Mouse (Mus musculus) testis, postnatal 10 days (tissue): ENCODE data around the gene Cbl.
A peak's percentile ranks its signal among the peaks of the same experiment; 100 is the strongest.

Experiments
- DNase-seq: peaks from one replicate; pipeline ENCODE4 v3.0.0; 2021; ENCODE audit warnings: low spot score

Cbl gene

DNA sequence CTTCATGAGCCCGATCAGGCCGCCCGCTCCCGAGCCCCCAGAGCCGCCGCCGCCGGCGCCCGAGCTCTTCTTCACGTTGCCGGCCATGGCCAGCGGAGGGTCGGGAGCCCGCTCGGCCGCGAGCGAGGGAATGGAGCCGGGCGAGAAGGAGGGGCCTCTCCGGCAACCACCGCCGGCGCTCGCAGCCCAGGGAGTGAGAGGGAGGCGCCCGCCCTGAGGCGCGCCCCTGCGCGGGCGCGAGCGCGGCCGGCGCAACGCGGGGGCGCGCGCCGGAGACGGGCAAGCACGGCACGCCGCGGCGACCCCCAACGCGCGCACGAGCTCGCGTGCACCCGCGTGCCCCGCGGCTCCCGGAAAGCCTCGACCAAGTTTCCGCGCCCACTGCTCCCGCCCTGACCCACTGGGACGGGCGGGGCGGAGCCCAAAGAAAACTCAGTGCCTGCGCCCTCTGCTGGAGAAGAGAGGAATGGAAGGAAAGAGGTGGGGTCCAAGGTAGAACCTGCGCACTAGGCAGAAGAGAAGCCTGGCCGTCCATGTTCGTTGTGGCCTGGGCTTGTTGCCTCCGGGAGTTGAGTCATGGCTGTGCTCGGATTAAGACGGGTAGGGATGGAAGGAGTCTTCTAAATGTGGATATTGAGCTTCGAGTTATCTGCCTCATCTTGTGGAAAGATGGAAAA, at the start of gene Cbl:
Cbl (minus strand) TSS at position 248 of the 677 bp plus-strand sequence.
- peak; percentile 98 for DNase-seq

DNA sequence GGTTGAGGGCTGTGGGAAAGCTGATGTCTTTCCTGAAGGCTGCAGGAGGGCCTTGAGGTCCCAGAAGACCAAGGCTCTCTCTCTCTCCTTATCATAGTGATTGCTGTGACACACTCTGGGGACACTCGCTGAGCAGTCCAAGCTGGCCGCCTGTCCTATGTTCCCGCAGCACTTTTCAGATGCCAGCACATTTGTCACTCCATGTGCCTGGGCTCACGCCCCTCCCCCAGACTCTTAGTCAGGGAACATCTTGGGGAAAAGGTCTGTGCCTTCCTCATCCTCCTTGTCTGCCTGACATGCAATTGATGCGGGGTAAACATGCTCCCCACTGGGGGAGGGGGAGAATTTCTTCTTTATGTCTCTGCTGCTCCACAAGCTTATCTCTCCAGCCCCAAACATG, 49.3 kb upstream of the Cbl start:
- DNase-seq = no peak

DNA sequence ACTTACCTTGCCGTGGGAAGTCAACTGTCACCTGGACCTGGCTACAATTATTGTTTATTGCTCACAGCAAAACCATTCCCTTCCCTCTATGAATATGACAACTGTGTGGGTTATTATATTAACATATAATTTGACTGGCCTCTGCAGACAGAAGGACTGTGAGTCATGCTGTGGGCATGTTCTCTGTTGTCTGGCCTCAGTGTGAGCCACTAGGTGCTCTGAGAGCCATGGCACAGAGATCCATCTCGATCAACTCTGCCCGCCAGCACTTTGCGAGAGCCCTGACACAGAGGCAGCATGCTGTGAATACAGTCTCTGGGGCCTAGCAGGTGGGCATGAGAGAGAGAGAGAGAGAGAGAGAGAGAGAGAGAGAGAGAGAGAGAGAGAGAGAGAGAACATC, 36.1 kb upstream of the Cbl start:
- no peak for DNase-seq

DNA sequence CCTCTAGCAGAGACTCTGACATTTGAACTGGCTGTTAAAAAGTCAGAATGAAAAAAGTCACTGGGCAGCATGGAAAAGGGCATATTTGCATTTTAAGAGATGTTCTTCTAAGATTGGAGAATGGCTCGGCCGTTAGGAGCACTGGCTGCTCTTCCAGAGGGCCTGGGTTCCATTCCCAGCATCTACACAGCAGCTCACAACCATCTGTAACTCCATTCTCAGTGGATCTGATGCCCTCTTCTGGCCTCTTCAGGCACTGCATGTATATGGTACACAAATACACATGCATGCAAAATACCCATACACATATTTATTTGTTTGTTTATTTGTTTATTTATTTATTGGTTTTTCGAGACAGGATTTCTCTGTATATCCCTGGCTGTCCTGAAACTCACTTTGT, 35.2 kb upstream of the Cbl start:
- DNase-seq = no peak

DNA sequence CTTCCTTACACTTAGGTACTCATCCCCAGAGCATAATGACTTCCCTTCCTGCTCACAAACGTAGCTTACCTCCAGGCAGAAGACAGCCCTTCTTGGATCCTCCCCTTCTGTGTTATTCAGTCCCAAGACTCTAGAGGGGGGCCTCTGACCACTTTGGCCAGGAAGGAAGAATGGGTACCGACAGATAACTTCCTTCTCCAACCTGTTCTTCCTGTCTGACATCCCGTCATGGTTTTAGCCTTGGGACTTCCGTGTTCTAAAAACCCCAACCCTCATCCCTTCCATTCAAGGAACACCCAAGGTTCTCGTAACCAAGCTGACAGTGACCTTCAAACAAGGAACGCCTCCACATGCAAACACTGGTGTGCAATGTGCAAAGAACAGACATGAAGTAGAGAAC, 34.6 kb upstream of the Cbl start, which contains the start of gene Nlrx1:
Nlrx1 (minus strand) TSS at position 168 of the 400 bp plus-strand sequence.
- DNase-seq = no peak

DNA sequence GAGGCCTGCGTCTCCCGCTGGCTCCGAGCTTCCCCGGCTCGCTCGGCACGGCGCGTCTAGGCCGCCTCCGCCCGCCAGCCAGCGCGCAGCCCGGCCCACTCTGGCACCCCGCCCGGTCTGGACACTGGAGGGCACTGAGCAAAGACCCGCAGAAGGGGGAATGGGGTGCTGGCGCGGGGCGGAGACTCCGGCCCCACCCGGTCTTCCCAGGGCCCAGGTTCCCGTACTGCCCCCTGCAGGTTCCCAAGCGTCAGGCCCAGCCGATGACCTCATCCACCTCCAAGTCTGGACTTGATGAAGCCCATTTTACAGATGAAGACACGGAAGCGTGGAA, 34.1 kb upstream of the Cbl start:
- DNase-seq = peak; percentile 97

DNA sequence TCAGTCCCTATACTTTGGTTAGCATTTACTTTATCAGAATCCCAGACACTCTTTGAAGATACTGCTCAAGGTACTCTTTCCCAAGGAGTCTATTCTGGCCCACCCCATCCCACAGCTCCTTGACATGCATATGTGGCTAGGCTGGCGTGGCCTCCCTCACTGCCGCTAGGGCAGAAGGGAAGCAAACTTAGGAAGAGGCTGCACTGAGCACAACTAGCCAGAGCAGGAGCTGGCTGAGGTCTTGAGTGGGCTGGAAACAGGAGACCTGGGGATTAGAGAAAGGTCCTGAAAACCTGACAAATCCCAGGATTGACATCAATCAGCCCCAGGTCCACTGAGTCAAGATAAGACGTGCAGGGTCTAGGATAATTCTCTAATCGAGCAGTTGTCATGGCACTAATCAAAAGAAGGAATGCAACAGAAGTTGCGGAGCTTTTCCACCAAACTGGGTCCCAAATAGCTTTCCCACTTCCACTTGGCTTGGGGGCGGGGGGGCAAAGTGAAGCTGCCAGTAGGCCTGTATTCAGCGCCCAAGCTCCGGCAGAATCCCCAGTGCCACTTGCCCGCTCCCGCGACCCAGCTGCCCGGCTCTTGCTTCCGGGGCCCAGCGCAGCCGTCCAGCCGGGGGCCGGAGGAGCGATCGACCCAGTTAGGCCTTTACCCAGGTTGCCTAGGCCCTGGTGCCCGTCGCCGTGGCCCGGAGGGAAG, 33.6 kb upstream of the Cbl start:
- no peak for DNase-seq

DNA sequence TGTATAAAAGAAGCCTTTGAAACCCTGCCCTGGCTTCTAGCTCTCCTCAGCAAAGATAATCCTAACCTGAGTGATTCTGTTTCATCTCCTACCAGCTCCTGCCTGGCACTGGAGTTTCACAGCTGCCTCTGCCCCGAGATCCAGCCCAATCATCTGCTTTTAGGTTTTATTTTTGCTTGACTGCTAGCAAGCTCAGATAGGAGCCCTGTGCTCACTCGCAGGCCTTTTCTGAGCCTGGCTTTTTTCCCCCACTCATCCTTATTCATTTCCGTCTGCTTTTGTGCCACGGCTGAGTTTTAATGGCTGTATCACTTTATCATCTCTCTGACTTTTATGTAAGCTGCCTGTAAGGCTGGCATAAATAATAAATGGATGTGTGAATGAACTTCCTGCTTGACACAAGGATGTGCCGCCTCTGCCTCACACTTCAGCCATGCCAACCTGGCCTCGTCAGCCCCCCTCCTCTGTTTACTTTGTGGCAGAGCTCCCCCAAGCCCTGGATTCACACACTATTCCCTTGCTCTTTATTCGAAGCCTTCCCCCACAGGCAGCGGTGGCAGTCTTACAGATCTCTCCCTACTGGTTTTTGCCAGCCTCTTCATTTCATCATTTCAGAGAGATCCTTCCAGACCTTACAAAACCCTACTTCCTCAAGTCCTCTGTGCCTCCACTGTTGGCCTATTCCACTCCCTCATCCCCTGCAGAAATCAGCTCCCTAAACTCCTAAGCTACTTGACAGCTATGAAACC, 32.8 kb upstream of the Cbl start:
- no peak for DNase-seq

DNA sequence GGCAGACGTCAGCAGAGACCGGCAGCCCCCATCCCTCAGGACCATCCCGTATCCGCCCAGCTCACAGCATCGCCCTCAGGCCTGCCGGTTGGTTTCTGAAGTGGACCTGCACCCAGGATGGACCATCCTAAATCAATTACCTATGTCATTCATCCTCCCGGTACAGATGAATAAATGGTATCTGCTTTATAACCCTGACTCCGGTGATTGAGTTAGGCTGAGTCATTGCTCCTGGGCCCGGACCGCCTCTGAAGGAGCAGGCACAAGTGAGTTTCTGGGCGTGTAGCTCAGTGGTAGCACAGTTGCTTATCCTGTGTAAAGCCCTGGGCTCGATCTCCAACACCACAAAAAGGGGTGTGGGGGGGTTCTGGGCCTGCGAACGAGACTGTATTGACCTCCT, 27.5 kb upstream of the Cbl start:
- DNase-seq = no peak

DNA sequence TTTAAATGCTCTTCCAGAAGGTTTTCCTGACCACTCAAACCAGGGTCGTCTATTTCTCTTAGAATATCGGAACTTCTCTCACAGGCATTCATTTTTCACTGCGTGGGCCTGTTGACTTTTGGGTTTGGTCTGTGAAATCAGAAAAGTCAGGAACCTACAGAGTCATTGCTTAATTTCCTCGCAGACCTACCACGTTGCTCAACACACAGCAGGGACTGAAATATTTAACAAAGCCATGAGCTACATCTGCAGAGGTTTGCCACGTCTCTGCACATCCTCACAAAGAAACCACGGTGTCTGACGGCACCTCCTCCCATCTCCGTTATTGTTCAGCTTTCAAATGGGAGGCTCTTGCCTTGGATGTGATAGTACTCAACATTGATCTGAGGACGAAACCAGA, 25.2 kb upstream of the Cbl start:
- DNase-seq = no peak

DNA sequence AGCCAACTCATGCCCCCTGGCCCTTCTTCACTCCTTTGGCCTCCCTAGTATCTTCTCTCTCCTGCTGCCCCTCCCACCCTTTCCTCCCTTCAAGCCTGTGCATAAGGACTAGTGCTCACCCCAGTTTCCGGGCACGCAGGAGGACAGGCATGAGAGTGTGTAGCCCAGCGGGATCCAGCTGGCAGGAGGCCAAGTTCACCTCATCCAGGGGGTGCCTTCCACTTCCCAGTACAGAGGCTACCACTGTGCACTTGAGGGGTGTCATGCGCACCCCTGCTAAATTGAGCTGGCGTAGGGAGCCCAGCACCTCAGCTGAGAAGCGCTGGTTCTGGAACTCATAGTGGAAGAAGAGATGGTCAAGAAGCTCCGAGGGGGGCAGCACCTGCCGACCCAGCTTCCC, 22.4 kb upstream of the Cbl start:
- peak; percentile 61 for DNase-seq

DNA sequence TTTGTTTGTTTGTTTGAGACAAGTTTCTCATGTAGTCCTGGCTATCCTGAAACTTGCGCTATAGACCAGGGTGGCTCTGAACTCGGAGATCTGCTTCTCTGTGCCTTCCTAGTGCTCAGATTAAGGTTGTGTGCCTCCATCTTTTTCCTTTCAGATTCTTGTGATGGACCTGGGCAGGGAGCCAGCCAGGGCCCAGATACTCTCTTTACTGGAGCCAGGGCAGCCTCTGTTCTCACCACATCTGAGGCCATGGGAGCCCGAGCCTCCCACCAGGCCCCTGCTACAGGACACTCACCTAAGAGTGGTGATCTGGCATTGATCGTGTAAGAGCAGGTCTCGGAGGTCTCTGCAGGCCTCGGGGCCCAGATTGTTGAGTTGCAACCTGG, 21.3 kb upstream of the Cbl start:
- no peak for DNase-seq

DNA sequence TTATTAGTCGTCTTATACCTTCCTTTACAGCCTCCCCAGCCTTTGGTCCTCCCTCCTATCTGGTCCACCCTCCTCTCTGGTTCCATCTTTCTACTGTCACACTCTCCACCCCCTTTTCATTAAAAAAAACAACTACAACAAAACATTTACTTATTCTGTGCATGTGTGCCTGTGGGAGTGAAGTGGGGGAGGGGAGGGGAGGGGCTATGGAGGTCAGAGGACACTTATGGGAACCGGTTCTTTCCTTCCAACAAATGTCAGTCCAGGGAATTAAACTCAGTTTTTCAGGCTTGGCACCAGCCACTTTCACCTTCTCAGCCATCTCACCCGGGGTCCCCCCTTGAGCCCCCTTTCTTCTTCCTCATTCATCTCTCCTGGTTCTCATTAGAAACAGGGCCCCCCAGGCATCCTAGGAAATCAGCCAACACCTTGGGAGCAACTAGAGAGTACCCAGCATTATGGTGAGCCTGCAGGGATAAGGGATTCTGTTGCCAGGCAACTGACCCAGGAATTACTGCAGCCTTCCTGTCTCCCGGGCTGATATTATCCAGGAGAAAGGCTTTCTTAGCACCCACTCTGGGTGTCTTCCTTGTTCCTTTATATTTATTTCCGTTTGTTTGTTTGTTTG, 20.8 kb upstream of the Cbl start:
- no peak for DNase-seq

DNA sequence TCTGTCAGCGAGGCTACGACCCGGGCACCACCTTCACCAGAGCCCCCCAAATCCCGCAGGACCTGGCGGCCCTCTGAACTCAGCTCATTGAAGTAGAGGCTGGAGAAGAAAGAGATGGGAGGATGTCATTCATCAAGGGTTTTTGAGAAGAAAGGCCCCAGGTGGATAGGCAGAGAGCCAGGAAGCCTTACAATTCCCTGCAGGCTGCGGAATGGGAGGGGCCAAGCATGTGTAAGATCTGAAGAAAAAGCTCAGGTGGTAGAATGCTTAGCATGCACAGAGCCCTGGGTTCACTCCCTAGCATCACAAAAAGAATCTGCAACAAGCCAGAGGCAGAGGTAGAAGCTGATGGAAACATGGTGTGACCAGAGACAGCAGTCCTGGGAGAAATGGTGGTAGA, 19.6 kb upstream of the Cbl start:
- DNase-seq = no peak

DNA sequence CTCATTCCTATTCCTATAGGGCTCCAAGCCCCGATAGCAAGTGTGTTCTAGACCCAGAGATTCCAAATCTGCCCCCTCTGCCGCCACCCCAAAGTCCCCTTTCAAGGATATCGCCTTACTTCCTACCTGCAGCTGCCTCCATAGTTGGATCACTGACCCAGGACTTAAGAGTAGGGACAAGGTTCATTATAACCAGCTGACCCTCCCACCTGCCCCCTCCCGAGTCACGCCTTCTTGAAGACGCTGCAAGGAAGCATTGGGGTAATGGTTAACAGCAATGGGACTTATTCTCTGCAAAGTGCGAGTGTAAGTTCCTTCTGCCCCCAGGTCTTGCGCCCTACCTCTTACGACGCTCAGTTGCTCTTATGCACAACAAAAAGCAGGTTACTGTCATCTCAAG, 17.5 kb upstream of the Cbl start, which contains the start of gene Pdzd3:
Pdzd3 (minus strand) TSS at position 158 of the 400 bp plus-strand sequence.
- no peak for DNase-seq

DNA sequence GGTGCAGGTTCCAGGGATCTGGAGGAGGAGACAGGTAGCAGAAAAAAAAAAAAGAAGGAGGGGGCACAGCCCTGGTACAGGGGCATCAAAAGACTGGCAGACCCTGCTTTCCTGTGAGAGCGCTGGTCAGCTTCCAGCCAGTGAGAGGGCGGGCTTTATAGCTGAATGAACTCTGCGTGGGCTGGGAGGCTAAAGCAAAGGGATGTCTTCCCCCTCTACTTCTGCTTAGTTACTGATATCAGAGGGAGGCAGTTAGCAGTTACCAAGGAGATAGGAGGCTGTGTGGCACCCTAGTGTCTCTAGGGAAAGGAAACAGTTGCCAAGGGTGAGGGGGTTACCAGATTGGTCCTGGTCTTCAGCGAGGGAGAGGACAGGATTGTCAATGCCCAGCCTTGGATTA, 16.6 kb upstream of the Cbl start:
- no peak for DNase-seq

DNA sequence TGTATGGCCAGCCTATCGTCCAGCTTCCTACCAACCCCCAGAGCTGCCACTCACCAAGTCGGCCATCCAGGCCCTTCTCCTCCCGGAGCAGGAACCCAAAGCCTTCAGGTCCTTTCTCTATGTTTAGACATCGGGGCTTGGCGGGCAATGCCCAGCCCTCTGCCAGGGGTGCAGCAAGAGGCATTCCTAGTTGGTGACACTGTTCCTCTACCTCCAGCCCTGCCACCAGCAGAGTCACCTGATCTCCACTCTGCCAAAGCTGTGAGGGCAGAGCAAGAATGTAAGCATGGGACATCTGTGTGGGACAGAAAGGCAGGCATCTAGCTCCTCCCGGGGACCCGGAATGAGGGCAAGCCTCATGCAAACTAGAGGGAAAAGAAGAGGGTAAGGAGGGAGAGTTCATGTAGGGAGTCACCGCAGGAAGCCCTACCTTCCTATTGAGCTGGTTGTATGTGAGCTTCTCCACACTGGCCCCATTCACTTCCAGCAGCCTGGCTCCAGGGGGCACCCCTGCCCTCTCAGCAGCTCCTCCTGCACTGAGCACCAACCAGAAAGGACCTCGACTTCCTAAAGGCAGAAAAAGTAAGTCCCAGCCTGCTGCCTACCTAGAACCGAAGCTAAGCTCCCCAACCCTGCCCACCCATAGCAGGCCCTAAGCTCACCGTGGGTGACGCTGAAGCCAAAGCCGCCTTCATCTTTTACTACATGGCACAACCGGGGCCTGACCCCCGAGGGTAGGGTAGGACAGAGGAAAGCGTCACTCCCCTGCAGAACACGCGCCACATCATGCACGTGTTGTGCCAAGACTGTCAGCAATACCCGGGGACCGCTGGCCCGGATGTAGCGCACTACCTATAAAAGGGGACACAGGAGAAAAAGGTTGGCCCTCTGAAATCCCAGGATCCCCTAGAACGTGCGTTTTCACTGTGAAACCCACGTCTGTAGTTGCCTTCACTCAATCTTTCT, 15.6 kb upstream of the Cbl start:
- DNase-seq = peak; percentile 77

DNA sequence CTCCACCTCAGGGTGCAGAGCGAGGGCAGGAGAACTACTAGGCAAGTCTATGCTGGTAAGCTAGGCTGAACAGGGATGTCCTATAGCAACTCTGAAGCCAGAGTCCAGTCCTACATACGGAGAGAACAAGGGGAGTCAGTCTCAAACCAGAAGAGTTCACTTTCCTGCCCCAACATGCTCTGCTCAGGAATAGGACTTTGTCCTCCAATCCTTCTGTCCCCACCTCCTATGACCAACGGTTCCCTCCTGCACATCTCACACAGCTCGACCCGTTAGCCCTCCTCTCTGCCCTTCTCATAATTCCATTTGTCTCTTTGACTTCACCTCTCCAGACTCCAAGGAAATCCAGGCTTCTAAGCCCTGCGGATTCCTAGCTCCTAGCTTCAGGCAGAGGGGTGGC, 14.1 kb upstream of the Cbl start:
- no peak for DNase-seq

DNA sequence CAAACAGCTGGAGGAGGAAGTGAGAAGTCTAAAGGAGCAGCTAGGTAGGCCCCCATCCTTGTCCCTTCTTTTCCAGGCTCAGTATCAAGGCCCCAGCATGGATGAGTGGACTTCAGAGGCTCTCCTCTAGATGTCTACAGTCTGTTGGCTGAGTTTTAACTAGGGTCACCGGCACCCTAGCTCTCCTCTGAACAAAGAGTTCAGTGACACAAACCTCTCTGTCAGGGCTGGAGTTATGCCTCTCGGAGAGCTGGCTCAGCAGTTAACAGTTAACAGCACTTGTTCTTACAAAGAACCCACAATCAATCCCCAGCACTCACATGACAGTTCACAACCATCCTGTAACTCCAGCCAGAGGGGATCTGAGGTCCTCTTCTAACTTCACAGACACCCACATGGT, 9.8 kb upstream of the Cbl start:
- no peak for DNase-seq

DNA sequence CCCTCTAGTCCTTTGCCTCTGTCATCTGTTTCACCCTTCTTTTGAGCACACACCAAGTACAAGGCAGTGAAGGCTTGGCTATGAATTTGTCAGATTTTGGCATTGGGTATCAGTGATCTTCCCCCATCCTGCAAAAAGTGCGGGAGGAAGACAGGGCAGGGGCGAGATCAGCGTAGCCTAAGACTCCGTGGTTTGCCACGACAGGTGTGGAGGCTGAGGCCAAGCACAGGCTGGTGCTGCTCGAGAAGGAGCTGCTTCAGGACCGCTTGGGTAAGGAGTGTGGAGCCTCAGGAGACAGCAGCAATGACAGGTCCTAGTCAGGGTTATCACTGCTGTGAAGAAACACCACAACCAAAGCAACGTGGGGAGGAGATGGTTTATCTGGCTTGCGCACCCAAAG, 7.6 kb upstream of the Cbl start:
- no peak for DNase-seq

DNA sequence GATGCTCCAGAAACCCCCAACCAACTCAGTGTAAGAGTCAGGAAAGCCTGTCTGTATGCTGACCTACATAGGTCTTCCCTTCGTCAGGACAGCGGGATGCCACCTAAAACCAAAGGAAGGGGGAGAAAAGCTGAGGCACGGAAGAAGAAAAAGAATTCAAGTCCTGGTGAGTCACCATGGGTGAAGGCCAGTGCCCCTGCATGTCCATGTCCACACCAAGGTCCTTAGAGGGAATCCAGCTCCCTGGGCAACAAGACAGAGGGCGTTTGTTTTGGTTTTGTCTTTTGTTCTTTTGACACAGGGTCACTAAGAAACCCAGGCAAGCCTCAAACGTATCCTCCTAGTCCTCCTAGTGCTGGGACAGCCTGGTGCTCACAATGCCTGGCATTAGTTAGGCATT, 7.1 kb upstream of the Cbl start:
- DNase-seq = no peak

DNA sequence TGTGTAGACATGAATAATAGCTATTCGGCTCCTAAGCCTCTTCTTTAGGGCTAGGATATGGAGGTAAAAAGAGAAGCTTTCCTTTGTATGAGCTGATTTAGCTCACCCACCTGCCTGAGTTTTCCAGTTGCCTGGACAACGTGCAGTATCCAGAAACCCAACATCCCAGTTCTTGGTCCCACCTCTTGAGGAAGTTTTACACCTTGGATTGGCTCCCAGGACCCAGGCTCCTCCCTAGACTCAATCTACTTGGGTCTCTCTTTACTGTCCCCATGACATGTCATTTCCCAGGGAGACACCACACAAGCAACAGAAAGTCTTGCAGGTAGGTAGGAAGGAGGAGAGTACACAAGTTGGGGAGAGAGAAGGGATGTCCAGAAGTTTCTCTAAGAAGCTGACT, 6.5 kb upstream of the Cbl start, which contains the start of gene Ccdc153:
Ccdc153 (plus strand) TSS at position 278 of the 400 bp plus-strand sequence.
- no peak for DNase-seq
